Mouse (Mus musculus) cerebellum, adult (tissue): ENCODE results near the gene Egf.

Experiments used
- ATAC-seq: cut with Nextera tagmentation; 2 replicates; pipeline ENCODE4 v1.9.2; 2017; ENCODE audit warnings: mild to moderate bottlenecking, moderate library complexity, mixed read lengths; ENCODE audit not compliant: insufficient number of reproducible peaks, low FRiP score, low TSS enrichment

Gene Egf

GRCm38 (mm10) chr3:129656540-129656939, 98.6 kb downstream of the Egf start:
- peak; percentile 82 for ATAC-seq

- no peak for ATAC-seq
Measured at GRCm38 (mm10) chr3:129652476-129652875, 102.6 kb downstream of the Egf start.

- ATAC-seq: peak; percentile 86
Measured at GRCm38 (mm10) chr3:129651765-129652164, 103.4 kb downstream of the Egf start.

DNA sequence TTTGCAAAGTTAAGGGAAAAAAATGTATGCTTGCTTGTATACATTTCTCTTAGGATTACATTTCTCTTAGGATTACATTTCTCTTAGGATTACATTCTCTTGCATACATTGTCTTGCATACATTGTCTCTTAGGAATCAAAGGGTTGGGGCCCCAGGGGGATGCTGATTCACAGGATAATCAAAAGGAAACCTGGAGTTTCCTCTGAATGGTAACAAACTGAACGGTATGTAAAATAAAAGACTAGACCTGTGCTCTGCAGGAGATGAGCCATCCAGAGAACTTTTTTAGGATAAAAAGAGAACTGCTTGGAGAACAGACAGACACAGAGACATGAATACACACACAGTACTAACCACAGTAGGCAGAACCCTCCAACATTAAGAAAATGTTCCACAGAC, 104.2 kb downstream of the Egf start:
- no peak for ATAC-seq

DNA sequence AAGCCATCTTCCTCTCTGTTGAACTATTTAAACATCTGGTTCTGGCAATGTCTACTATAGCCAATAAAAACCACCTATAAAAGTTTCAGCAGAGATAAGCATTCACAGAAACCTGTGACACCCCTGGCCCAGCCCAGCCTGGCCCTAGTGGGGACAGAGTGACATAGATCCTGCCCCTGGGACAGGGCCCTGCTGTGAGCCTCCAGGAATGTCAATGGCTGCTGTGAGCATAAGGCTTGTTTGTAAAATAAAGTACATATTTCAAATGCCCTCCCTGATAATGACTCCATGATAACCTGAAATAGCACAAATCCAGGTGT, 104.9 kb downstream of the Egf start:
- no peak for ATAC-seq

GRCm38 (mm10) chr3:129649586-129650292, 105.4 kb downstream of the Egf start:
- no peak for ATAC-seq

- ATAC-seq: no peak
Measured at GRCm38 (mm10) chr3:129648598-129648997, 106.5 kb downstream of the Egf start.

- ATAC-seq: no peak
Measured at GRCm38 (mm10) chr3:129647312-129647711, 107.8 kb downstream of the Egf start.

GRCm38 (mm10) chr3:129646781-129647180, 108.3 kb downstream of the Egf start:
- no peak for ATAC-seq

- ATAC-seq: no peak
Measured at GRCm38 (mm10) chr3:129645409-129645808, 109.7 kb downstream of the Egf start.

DNA sequence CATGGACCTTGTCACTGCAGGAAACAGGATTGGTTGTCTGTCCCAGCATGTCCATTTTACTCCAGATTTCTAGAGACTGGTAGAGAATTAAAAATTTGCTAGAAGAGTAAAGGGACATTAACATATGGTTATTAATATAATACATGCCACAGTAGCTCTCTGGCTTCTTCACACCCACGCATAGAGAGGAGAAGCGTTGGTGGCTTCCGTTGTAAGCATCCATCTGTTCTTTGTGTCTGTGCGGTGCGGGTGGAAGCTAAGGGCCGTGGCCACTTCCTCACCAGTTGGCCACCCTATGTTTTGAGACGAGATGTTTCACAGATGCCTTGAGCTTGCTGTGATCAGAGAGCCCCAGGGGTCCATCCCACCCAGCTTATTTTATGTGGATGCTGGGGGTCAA, 113.5 kb downstream of the Egf start:
- ATAC-seq: peak; percentile 63

DNA sequence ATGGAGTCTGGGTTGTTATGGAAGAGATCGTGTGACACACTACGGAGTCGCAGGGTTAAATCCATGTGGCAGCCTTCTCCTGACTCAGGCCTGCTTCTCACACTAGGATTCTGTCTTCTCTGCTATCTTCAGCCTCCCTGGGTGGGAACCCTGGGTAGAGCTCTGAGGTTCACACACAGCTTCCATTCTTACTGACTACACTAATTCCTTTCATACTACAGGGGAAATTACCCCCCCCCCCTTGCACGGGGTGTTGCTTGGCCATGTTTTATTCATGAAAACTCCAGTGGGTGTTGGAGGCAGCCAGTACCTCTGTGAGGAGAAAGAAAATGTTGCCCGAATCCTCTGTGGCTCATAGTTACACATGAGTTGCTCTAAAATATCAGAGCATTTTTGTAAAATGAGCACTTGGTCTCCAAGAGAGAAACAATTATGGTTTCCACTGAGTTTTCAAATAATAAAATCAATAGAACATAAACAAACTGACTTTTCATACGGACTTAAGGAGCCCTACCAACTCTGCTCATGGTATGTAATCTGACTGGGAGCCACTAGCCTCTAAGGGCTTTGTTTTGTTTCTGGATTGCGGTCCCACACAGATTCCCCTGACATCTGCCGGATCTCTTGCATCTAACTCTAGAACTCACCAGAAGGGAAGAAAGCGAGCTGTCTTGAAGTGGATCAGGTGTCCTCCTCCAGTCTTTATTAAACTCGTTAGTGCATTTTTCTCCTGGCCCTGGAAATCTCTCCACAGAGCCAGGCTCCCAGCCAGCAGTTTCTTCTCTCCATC, 114.7 kb downstream of the Egf start:
- ATAC-seq: no peak

GRCm38 (mm10) chr3:129639701-129640100, 115.4 kb downstream of the Egf start:
- ATAC-seq: no peak

- ATAC-seq: no peak
Measured at GRCm38 (mm10) chr3:129637446-129637845, 117.7 kb downstream of the Egf start.

DNA sequence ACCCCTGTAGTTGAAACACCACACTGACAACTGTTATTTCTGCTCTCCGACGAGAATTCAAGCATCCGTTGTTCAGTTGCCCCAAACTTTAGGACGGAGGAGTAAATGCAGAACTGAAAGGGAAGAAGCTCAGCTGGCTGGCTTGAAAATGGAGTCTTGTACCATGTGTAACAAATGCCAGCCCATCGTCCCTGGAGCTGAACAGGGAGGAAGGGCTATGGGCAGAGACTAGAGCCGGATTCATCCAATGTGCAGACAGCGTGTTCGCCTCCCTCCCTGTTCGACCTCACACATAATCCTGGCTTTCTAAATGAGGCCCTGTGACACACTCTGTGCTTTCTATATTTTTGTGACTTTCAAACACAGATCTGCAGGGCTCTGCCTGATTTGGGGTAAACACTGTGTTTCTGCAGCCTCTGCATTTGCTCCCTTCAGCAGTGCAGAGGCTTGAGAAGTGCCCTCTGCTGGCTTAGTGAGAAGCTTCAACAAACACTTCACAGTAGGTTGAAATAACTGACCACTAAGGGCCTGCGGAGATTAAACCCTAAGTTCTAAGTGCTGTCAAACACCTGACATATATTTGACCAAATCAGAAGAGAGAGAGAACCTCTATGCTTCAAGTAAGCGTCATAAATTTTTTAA, 120.7 kb downstream of the Egf start:
- peak; percentile 63; the same call in 1 of the 2 replicates for ATAC-seq

DNA sequence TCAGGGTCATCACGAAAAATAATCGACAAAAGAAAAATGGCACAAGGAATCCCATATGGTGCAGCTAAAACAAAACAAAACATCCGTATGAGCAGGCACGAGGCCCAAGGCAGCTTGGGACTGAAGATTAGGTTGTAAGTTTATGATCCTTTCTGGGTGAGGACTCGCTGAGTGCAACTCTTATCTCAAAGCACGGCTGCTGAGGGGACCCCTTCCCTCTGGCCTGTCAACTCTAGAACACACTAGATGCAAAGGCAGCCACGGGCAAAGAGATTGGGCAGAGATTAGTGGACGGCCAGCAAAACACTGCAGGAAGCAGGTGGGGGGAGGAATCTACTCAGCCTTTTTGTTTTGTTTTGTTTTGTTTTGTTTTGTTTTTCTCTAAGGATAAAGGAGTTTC, 121.6 kb downstream of the Egf start:
- no peak for ATAC-seq

DNA sequence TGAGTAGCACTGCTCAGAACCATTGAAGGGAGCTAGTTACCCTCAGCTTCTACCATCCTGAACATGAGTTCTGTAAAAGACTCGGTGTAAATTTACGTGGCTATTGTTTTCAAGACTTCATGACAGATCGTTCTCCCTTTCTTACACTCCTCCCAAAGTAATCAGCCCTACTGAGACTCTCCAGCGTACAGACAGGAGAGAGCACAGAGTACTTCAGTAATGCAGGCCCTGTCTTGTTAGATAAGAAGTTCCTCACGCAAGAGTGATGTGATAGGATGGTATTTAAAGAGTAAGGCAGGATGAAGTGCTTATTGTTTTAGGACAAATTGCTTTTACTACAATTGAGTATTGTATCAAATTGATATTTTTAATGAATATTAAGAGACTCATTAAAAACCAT, 123.3 kb downstream of the Egf start:
- ATAC-seq: no peak

GRCm38 (mm10) chr3:129631018-129631417, 124.1 kb downstream of the Egf start:
- ATAC-seq: no peak
